Mouse (Mus musculus): ENCODE results near the gene Yipf2.

- TF ChIP-seq GATA1 (IDR thresholded peaks at IDR 0.05; ENCODE audit: borderline replicate concordance, low read length) = no peak
- TF ChIP-seq CTCF (IDR thresholded peaks at IDR 0.05; ENCODE audit: low read depth, low read length) = no peak
- no peak for TF ChIP-seq TAL1 (conservative IDR thresholded peaks at IDR 0.05; ENCODE audit: low read depth, low read length)
- TF ChIP-seq POLR2AphosphoS5 (IDR thresholded peaks at IDR 0.05; ENCODE audit: insufficient replicate concordance, low read depth, low read length) = no peak
Measured at GRCm38 (mm10) chr9:21614864-21615616, 22.4 kb upstream of the Yipf2 start.

Data from G1E (cell line).